Mouse (Mus musculus) heart, embryonic 13.5 days (tissue): ENCODE measurements at regions not wholly inside any gene's neighbourhood (a gene's known extent, or its start where the extent isn't known, plus 50 kb on each side); places are given as distances from the start of the nearest gene placed in this dataset.
A peak's percentile ranks its signal among the peaks of the same experiment; 100 is the strongest.

ENCODE experiments used
- ATAC-seq: fragments of 200-750 bp; cut with Nextera tagmentation; 2 replicates; pipeline ENCODE4 v1.8.0; 2017; ENCODE audit warnings: moderate TSS enrichment; ENCODE audit not compliant: insufficient number of reproducible peaks, low FRiP score, low TSS enrichment; ENCODE audit errors: extremely low read depth
- H3K27ac ChIP-seq: fragments of 300-500 bp; sonication (generic); replicated peaks from 2 replicates; pipeline ENCODE4 v1.5.1; 2015; ENCODE audit warnings: moderate library complexity, mild to moderate bottlenecking, inconsistent platforms
- H3K27me3 ChIP-seq: fragments of 300-500 bp; sonication (generic); replicated peaks from 2 replicates; pipeline ENCODE4 v1.6.1; 2015; ENCODE audit warnings: mild to moderate bottlenecking, inconsistent platforms
- H3K36me3 ChIP-seq: fragments of 300-500 bp; sonication (generic); 2 replicates; pipeline ENCODE4 v1.6.1; 2015; ENCODE audit warnings: mild to moderate bottlenecking, inconsistent platforms
- H3K4me1 ChIP-seq: fragments of 300-500 bp; sonication (generic); 2 replicates; pipeline ENCODE4 v1.6.1; 2015; ENCODE audit warnings: inconsistent platforms
- H3K4me2 ChIP-seq: fragments of 300-500 bp; sonication (generic); 2 replicates; pipeline ENCODE4 v1.6.1; 2015; ENCODE audit warnings: inconsistent platforms, mild to moderate bottlenecking, moderate library complexity
- H3K4me3 ChIP-seq: fragments of 300-500 bp; sonication (generic); 2 replicates; pipeline ENCODE4 v1.5.1; 2015; ENCODE audit warnings: moderate library complexity, mild to moderate bottlenecking, inconsistent platforms
- H3K9ac ChIP-seq: fragments of 300-500 bp; sonication (generic); 2 replicates; pipeline ENCODE4 v1.6.1; 2015; ENCODE audit warnings: inconsistent platforms, mild to moderate bottlenecking, moderate library complexity
- H3K9me3 ChIP-seq: fragments of 300-500 bp; sonication (generic); 2 replicates; pipeline ENCODE4 v1.6.1; 2016; ENCODE audit warnings: inconsistent platforms
- WGBS: fragments of 180-500 bp; shearing (Covaris S2); methylation state at CpG from one replicate; pipeline ENCODE4 v1.1.7; 2015; ENCODE audit warnings: mixed read lengths; 5-methylcytosine and 5-hydroxymethylcytosine counted together

- H3K9ac ChIP-seq = no peak overlapping the region
Observed at GRCm38 (mm10) chr8:34368556-34368955, 257.0 kb upstream of the Gm10131 start.

DNA sequence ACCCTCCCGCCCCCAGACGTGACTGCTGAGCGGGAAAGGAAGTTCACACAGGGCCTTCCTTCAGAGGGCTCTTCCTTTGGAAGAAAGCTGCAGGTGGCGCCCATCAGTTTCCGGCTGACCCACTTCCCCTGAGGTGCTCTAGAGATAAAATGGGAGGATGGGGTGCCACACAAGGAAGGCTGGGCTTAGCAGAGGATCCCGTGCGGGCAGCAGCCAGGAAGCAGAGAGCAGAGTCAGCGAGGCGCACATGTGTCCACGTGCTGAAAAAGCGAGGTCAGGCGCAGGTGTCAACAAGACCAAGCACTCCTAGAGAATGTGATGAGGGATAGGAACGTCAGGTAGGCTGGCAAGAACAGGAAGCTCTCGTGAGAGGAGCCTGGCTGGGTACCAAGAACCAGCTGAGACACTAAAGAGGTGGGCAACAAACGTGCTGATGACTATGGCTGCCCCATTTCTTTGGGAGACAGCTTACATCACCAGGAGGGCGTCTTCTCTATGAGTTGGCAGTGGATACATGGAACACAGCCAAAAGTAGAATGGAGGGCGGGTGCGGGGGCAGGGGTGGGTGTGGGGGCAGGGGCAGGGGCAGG lies 253.0 kb upstream of the Gm10131 start:
- Histone ChIP-seq H3K27ac (no peak overlapping the region), H3K9ac (no peak overlapping the region), H3K4me2 (no peak overlapping the region), H3K4me3 (no peak overlapping the region), H3K27me3 (peaks cover 5% of the 10 kb centered on the region; the same call in 1 of the 2 replicates), H3K9me3 (0 out of 2 replicates have a peak, but pooled peaks cover 3% of the 10 kb centered on the region), H3K36me3 (no peaks in the 10 kb centered on the region), H3K4me1 (peaks cover 3% of the 10 kb centered on the region; the same call in 1 of the 2 replicates)
- no peak for ATAC-seq
- WGBS = 64% methylated on average over 18 of the region's 18 CpGs

More at GRCm38 (mm10) chr8:34368556-34368955, 257.0 kb upstream of the Gm10131 start:
- 64% methylated on average over 2 of the region's 2 CpGs for WGBS
- H3K4me1 ChIP-seq = 0 out of 2 replicates have a peak, but pooled peaks cover 7% of the 10 kb centered on the region
- no peak for ATAC-seq
- H3K4me2 ChIP-seq = no peak overlapping the region
- no peak overlapping the region for H3K27ac ChIP-seq
- H3K9me3 ChIP-seq = no peaks in the 10 kb centered on the region
- H3K27me3 ChIP-seq = 0 out of 2 replicates have a peak, but pooled peaks cover 4% of the 10 kb centered on the region
- no peaks in the 10 kb centered on the region for H3K36me3 ChIP-seq
- H3K4me3 ChIP-seq = no peak overlapping the region

DNA sequence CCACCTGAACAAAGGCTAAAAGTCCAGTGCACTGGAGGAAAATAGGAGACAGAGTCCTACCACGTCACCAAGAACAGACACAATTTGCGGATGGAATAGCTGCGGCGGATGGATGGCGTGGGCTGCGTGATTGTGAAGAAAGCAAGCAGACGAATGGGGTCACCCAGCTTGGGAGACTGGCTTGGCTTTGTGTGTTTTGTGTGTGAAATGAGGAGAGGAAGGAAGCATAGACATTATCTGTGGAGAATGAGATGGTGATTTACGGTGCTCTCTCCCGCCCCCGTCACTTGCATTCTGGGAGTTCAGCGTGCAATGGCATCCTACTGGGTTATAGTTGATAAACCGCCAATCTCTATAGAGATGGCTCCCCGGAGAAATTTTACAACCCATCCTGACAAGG lies 252.1 kb upstream of the Gm10131 start:
- H3K27me3 ChIP-seq = peaks cover 5% of the 10 kb centered on the region; the same call in 1 of the 2 replicates
- ATAC-seq = no peak
- H3K4me1 ChIP-seq = peaks cover 3% of the 10 kb centered on the region; the same call in 1 of the 2 replicates
- H3K4me3 ChIP-seq = no peak overlapping the region
- H3K36me3 ChIP-seq = no peaks in the 10 kb centered on the region
- 85% methylated on average over 13 of the region's 13 CpGs for WGBS
- no peak overlapping the region for H3K27ac ChIP-seq
- H3K9ac ChIP-seq = no peak overlapping the region
- H3K4me2 ChIP-seq = no peak overlapping the region
- H3K9me3 ChIP-seq = 0 out of 2 replicates have a peak, but pooled peaks cover 3% of the 10 kb centered on the region

DNA sequence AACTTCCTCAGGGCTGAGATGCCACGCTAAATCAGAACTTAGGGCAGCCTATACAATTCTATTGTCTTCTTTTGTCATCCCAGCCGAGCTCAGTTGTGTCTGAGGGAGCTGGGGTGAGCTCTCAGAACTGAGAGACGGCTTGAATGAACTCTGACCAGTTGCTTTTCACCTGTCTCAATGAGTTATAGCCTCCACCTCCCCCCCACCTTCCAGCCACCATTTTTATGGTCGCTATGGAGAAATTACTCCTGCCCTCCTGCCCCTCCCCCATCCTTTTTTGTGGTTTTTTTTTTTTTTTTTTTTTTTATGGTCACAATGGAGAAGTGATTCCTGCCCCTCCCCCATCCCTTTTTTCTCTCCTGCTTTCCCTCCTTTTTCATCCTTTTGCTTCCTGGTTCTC lies 251.6 kb upstream of the Gm10131 start:
- Histone ChIP-seq H3K4me3 (no peak overlapping the region), H3K36me3 (no peaks in the 10 kb centered on the region), H3K27me3 (peaks cover 9% of the 10 kb centered on the region; the same call in 1 of the 2 replicates), H3K4me1 (peaks cover 3% of the 10 kb centered on the region; the same call in 1 of the 2 replicates), H3K4me2 (no peak overlapping the region), H3K9ac (no peak overlapping the region), H3K9me3 (0 out of 2 replicates have a peak, but pooled peaks cover 3% of the 10 kb centered on the region), H3K27ac (no peak overlapping the region)
- ATAC-seq = no peak
- 63% methylated on average over 4 of the region's 4 CpGs for WGBS

GRCm38 (mm10) chr8:34361377-34361776 lies 249.8 kb upstream of the Gm10131 start:
- ATAC-seq = no peak
- 85% methylated on average over 3 of the region's 3 CpGs for WGBS

DNA sequence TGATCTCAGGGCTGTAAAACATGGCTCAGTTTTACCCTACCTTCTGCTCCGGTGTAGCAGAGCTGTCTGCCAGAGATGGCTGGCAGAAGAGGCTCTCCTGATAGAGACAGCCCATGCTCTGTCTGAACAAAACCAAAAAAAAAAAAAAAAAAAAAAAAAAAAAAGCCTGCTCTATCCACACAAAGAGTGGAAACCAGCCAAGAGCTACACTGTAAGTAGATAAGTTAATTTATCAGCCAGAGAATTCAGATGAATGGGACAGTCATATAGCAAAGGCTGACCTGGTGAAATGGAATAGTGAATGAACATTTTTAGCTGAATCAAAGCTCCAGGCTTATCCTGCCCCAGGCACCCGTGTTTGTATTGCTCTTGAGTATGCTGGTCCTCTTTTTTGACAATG lies 248.2 kb upstream of the Gm10131 start:
- Histone ChIP-seq H3K9me3 (0 out of 2 replicates have a peak, but pooled peaks cover 3% of the 10 kb centered on the region), H3K4me1 (peaks cover 3% of the 10 kb centered on the region; the same call in 1 of the 2 replicates), H3K27me3 (peaks cover 12% of the 10 kb centered on the region; the same call in 1 of the 2 replicates), H3K4me3 (no peak overlapping the region), H3K27ac (no peak overlapping the region), H3K4me2 (no peak overlapping the region), H3K36me3 (no peaks in the 10 kb centered on the region), H3K9ac (no peak overlapping the region)
- ATAC-seq = no peak
- WGBS = 32% methylated on average over 2 of the region's 2 CpGs

More at GRCm38 (mm10) chr8:34361377-34361776, 249.8 kb upstream of the Gm10131 start:
- H3K27me3 ChIP-seq = peaks cover 9% of the 10 kb centered on the region; the same call in 1 of the 2 replicates
- H3K4me3 ChIP-seq = no peak overlapping the region
- H3K4me2 ChIP-seq = no peak overlapping the region
- H3K9ac ChIP-seq = no peak overlapping the region
- no peaks in the 10 kb centered on the region for H3K36me3 ChIP-seq
- H3K4me1 ChIP-seq = peaks cover 3% of the 10 kb centered on the region; the same call in 1 of the 2 replicates
- H3K9me3 ChIP-seq = 0 out of 2 replicates have a peak, but pooled peaks cover 3% of the 10 kb centered on the region
- H3K27ac ChIP-seq = no peak overlapping the region

- no peak overlapping the region for H3K27ac ChIP-seq
- H3K9ac ChIP-seq = no peak overlapping the region
- H3K4me3 ChIP-seq = no peak overlapping the region
- ATAC-seq = no peak
- no peaks in the 10 kb centered on the region for H3K36me3 ChIP-seq
- H3K4me2 ChIP-seq = no peak overlapping the region
- H3K9me3 ChIP-seq = no peaks in the 10 kb centered on the region
- 0 out of 2 replicates have a peak, but pooled peaks cover 7% of the 10 kb centered on the region for H3K27me3 ChIP-seq
- H3K4me1 ChIP-seq = peaks cover 2% of the 10 kb centered on the region; the same call in 1 of the 2 replicates
- 73% methylated on average over 13 of the region's 13 CpGs for WGBS
Observed at GRCm38 (mm10) chr8:34355059-34355458, 243.5 kb upstream of the Gm10131 start.

DNA sequence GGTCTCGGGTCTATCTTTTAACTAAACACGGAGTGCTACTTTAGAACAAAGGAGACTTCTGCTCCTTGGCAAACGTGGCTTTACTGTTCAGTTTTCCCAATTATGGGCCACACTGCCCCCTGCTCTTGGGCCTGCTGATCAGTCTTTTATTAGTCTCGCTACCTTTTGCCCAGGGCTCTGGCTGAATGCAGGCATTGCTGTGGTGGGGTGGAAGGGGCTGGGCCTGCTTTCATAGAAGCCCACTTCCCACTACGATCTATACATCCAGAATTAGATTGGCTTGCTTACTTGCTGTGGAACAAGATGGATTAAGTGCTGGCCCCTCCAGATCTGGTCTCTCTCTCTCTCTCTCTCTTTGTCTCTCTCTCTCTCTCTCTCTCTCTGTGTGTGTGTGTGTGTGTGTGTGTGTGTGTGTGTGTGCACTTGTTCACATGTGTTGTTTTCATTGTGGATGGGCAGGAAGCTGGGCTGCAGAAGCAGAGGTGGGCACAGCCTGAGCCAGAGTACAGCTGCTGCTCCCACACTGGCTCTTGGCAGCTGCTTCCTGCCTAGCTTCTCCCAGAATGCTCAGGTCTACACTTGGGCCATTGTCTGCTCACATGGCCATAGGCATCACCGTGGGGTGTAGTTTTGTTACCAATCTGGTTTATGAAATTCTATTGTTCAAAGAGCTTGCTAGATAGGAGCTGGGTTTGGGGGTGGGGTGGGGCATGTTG lies 241.8 kb upstream of the Gm10131 start:
- Histone ChIP-seq H3K9me3 (no peaks in the 10 kb centered on the region), H3K9ac (no peak overlapping the region), H3K27ac (no peak overlapping the region), H3K4me2 (no peak overlapping the region), H3K4me3 (no peak overlapping the region), H3K4me1 (no peaks in the 10 kb centered on the region), H3K27me3 (0 out of 2 replicates have a peak, but pooled peaks cover 5% of the 10 kb centered on the region), H3K36me3 (no peaks in the 10 kb centered on the region)
- no peak for ATAC-seq
- 73% methylated on average over 6 of the region's 6 CpGs for WGBS

DNA sequence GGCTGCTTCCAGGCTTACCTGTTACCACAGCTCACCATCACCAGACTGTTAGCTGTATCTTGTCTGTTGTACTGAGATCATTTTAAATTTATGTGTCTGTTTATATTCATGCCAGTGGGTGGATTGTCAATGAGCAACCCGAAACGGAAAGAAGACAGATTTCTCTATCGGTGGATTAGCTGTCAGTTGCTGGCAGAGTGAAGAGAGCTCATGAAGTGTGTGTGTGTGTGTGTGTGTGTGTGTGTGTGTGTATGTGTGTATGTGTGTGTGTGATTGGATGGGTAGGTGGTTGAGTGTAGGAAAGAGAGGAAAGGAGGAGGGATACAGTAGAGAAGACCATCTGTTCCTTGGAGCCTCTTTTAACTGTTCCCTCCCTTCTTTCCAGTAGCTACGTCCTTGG lies 223.3 kb upstream of the Gm10131 start:
- no peaks in the 10 kb centered on the region for H3K4me1 ChIP-seq
- no peaks in the 10 kb centered on the region for H3K36me3 ChIP-seq
- WGBS = 79% methylated on average over 4 of the region's 4 CpGs
- ATAC-seq = no peak
- H3K27me3 ChIP-seq = no peaks in the 10 kb centered on the region
- H3K9me3 ChIP-seq = no peaks in the 10 kb centered on the region
- no peak overlapping the region for H3K4me2 ChIP-seq
- H3K4me3 ChIP-seq = no peak overlapping the region
- no peak overlapping the region for H3K27ac ChIP-seq
- no peak overlapping the region for H3K9ac ChIP-seq

DNA sequence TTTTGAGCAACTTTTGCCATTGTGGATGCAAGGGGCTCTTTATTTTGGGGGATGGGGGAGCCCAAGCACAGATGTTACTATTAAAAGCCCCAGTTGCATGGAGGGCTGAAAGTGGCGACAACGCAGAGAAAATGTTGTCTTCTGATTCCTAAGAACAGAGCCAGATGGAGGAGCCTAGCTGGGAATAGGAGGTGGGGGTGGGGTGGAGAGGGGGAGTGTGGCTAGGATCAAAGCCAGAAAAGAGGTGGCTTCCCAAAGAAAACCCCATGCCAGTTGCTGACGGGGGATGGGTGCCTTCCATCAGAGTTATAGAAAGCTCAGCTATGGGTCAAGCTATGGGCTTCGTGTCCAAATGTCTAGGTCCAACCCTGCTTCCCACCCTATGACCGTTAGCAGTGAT lies 220.1 kb upstream of the Gm10131 start:
- no peak overlapping the region for H3K27ac ChIP-seq
- H3K36me3 ChIP-seq = no peaks in the 10 kb centered on the region
- H3K27me3 ChIP-seq = peaks cover 13% of the 10 kb centered on the region
- 41% methylated on average over 5 of the region's 5 CpGs for WGBS
- peaks cover 2% of the 10 kb centered on the region for H3K4me1 ChIP-seq
- H3K9ac ChIP-seq = no peak overlapping the region
- no peak for ATAC-seq
- no peak overlapping the region for H3K4me3 ChIP-seq
- no peak overlapping the region for H3K4me2 ChIP-seq
- H3K9me3 ChIP-seq = no peaks in the 10 kb centered on the region

DNA sequence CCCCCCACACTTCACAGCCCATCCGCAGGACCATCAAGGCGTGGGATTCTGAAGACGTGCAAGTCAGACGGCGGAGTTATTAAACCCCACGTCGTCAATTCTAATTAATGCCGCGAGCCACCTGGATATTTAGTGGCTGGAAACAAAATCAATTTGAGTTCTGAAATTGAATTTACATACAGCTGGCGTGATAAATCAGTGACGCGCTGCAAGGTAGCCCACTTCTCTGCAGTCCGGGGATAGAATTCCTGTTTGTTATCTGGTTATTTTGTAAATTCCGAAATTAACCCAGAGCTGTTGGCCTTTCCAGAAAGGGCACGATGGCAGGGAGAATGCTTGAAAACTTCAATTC lies 215.1 kb upstream of the Gm10131 start:
- Histone ChIP-seq H3K4me3 (peak overlapping the region; percentile 42), H3K27me3 (peaks cover 39% of the 10 kb centered on the region), H3K9ac (peak overlapping the region; percentile 37; the same call in 1 of the 2 replicates), H3K9me3 (no peaks in the 10 kb centered on the region), H3K4me2 (peak overlapping the region; percentile 71), H3K36me3 (no peaks in the 10 kb centered on the region), H3K27ac (no peak overlapping the region), H3K4me1 (peaks cover 13% of the 10 kb centered on the region)
- 8% methylated on average over 15 of the region's 15 CpGs for WGBS
- no peak for ATAC-seq
